Mouse (Mus musculus): Measurements from ENCODE around the gene Gm47995. TPM values are rescaled to one million over a fixed set of nuclear protein-coding genes. Genes with fewer than 3 reads are reported as not detected.
"Not testable (repeated sequence)": the region's sequence is repeated elsewhere in the genome, so short reads cannot be mapped to it uniquely, and the experiment has no call there.

The Gm47995 gene
- polyA plus RNA-seq (2015; fragmentation: Nextera tagmentation; extraction: Ambion mirVana) = not detected in 2 replicates

GRCm38 (mm10) chr1:151198120-151198519 lies at the start of gene Gm47995:
Gene Gm47995, plus strand, starts transcription at chr1:151198448.
- not testable (repeated sequence) for H3K27ac ChIP-seq; H3K4me2 ChIP-seq (replicated peaks); H3K9me3 ChIP-seq; H3K4me1 ChIP-seq (replicated peaks); ATAC-seq; H3K27me3 ChIP-seq; H3K9ac ChIP-seq (replicated peaks); H3K4me3 ChIP-seq (replicated peaks); H3K36me3 ChIP-seq
- 96% methylated on average over 4 of the region's 4 CpGs for WGBS

DNA sequence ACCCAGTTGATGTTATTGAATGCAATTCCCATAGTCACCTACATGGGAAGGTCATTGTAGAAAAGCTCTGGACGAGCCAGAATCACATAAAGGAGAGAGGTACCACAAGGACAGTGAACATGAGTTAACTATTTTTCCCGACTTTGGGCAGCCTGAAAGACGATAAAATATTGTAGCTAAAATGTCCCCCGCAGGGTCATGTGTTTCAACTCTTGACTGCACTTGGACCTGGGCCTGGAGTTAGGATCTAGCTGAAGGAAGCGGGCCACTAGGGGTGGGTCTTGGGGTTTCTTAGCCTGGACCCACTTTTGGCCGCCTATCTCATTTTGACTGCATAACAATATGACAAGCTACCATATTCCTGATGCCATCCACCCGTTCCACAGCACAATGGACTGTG lies 48.0 kb upstream of the Gm47995 start:
- Histone ChIP-seq H3K9ac (replicated peaks) (no peak overlapping the region), H3K4me3 (replicated peaks) (no peak overlapping the region), H3K27ac (no peak overlapping the region), H3K4me1 (replicated peaks) (no peaks in the 10 kb centered on the region), H3K27me3 (no peaks in the 10 kb centered on the region), H3K9me3 (no peaks in the 10 kb centered on the region), H3K36me3 (no peaks in the 10 kb centered on the region), H3K4me2 (replicated peaks) (no peak overlapping the region)
- ATAC-seq = no peak
- WGBS = 92% methylated on average over 7 of the region's 7 CpGs

GRCm38 (mm10) chr1:151151089-151151488 lies 47.2 kb upstream of the Gm47995 start:
- H3K4me1 ChIP-seq (replicated peaks) = 0 out of 2 replicates have a peak, but pooled peaks cover 2% of the 10 kb centered on the region
- H3K4me3 ChIP-seq (replicated peaks) = no peak overlapping the region
- H3K27ac ChIP-seq = no peak overlapping the region
- no peaks in the 10 kb centered on the region for H3K9me3 ChIP-seq
- ATAC-seq = no peak
- H3K27me3 ChIP-seq = no peaks in the 10 kb centered on the region
- 65% methylated on average over 2 of the region's 2 CpGs for WGBS
- H3K36me3 ChIP-seq = no peaks in the 10 kb centered on the region
- no peak overlapping the region for H3K9ac ChIP-seq (replicated peaks)
- no peak overlapping the region for H3K4me2 ChIP-seq (replicated peaks)

DNA sequence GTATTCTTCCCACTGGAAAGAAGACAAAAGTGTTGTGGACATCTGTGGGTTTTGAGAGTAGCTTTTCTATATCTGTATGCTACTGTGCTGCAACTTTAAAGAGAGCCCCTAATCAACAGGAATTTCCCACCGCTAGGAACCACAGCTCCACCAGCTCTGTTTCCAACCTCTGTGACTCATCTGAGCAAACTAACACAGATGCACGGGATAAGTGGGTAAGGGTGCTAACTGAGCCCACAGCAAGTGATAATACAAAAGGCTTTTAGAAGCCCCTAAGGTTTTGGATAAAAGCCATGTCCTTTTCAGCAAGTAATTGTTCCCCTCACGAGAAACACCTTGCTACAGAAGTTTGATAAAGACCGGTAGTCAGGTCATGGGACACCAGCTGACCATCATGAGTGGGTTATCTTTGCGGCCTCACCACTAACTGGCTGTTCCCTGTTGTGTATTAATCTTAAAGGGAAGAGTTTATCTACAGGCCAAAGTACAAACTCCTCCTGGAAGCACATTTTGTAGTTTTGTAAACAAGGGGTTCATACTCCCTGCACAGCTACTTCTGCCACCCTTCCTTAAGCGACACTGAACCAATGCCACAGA lies 45.1 kb upstream of the Gm47995 start:
- Histone ChIP-seq H3K4me3 (replicated peaks) (no peak overlapping the region), H3K4me2 (replicated peaks) (no peak overlapping the region), H3K4me1 (replicated peaks) (peaks cover 19% of the 10 kb centered on the region), H3K9me3 (no peaks in the 10 kb centered on the region), H3K27me3 (no peaks in the 10 kb centered on the region), H3K9ac (replicated peaks) (no peak overlapping the region), H3K36me3 (no peaks in the 10 kb centered on the region), H3K27ac (no peak overlapping the region)
- 85% methylated on average over 6 of the region's 6 CpGs for WGBS
- no peak for ATAC-seq

GRCm38 (mm10) chr1:151154131-151154530 lies 44.1 kb upstream of the Gm47995 start:
- 92% methylated on average over 9 of the region's 9 CpGs for WGBS
- not testable (repeated sequence) for H3K36me3 ChIP-seq; H3K27ac ChIP-seq; H3K9ac ChIP-seq (replicated peaks); H3K4me3 ChIP-seq (replicated peaks); H3K27me3 ChIP-seq; ATAC-seq; H3K9me3 ChIP-seq; H3K4me2 ChIP-seq (replicated peaks)
- H3K4me1 ChIP-seq (replicated peaks) = peaks cover 27% of the 10 kb centered on the region

DNA sequence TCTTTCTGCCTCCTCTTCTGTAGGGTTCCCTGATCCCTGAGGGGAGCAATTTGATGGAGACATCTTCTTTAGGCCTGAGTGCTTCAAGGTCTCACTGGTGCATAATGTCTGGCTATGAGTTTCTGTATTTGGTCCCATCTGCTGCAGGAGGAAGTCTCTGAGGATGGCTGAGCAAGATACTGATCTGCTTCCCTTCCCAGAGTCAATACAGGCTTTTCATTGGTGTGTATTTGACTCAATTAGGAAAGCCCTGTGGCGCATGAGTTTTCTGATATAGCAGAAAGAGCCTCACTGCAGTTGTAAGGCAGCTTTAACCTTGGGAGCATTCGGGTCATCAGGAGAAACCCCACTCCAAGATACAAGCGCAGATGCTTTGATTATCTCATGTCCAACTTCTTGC lies 42.1 kb upstream of the Gm47995 start:
- ATAC-seq = no peak

DNA sequence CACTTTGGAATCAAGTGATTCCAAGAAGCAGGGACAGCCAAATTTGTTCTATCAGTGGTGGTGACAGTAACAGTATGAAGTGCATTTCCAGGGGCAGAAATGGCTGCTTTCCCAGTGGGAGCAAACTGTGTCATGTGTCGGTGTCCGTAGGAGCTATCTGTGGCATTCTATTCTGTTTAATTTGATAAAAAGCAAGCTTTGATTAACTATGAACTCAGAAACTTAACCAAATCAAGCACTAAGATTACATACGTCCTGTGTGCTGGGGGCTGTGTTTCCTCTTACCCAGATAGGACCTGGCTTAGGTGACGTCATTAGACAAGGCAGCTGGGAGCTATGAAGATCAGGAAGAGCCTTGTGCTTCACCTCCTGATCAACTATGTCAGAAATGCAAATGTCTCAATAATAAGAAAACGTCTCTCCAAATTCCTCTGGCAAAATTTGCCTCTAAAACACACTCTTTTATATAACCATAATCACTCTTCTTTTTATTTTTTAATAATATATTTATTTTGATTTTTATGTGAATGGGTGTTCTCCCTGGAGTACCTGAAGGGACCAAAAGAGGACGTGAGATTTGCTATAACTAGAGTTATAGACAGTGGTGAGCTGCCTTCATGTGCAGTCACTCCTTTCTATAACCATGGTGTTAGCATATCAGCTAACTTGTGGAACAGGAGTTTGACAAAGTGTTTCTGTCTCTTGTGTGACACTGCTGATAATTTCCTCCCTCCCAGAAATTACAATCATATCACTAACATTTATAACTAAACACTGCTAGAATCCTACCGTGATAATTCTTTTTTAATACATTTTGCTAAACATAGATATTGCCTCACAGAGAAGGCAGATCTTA lies 41.2 kb upstream of the Gm47995 start:
- Histone ChIP-seq H3K4me2 (replicated peaks) (no peak overlapping the region), H3K4me3 (replicated peaks) (no peak overlapping the region), H3K27ac (no peak overlapping the region), H3K27me3 (no peaks in the 10 kb centered on the region), H3K36me3 (no peaks in the 10 kb centered on the region), H3K9ac (replicated peaks) (no peak overlapping the region), H3K4me1 (replicated peaks) (peaks cover 27% of the 10 kb centered on the region), H3K9me3 (no peaks in the 10 kb centered on the region)
- ATAC-seq = no peak
- WGBS = 82% methylated on average over 7 of the region's 7 CpGs

More for the DNA sequence above, 42.1 kb upstream of the Gm47995 start:
- no peaks in the 10 kb centered on the region for H3K27me3 ChIP-seq
- no peak overlapping the region for H3K4me3 ChIP-seq (replicated peaks)
- H3K4me1 ChIP-seq (replicated peaks) = peaks cover 27% of the 10 kb centered on the region
- H3K4me2 ChIP-seq (replicated peaks) = no peak overlapping the region
- H3K36me3 ChIP-seq = no peaks in the 10 kb centered on the region
- 95% methylated on average over 3 of the region's 3 CpGs for WGBS
- H3K9ac ChIP-seq (replicated peaks) = no peak overlapping the region
- H3K9me3 ChIP-seq = no peaks in the 10 kb centered on the region
- H3K27ac ChIP-seq = no peak overlapping the region

GRCm38 (mm10) chr1:151157963-151158856 lies 40.0 kb upstream of the Gm47995 start:
- no peak overlapping the region for H3K27ac ChIP-seq
- peak; percentile 86 for ATAC-seq
- H3K36me3 ChIP-seq = no peaks in the 10 kb centered on the region
- H3K4me3 ChIP-seq (replicated peaks) = no peak overlapping the region
- no peaks in the 10 kb centered on the region for H3K27me3 ChIP-seq
- 36% methylated on average over 9 of the region's 9 CpGs for WGBS
- H3K9ac ChIP-seq (replicated peaks) = no peak overlapping the region
- no peaks in the 10 kb centered on the region for H3K9me3 ChIP-seq
- H3K4me1 ChIP-seq (replicated peaks) = peaks cover 27% of the 10 kb centered on the region
- no peak overlapping the region for H3K4me2 ChIP-seq (replicated peaks)

DNA sequence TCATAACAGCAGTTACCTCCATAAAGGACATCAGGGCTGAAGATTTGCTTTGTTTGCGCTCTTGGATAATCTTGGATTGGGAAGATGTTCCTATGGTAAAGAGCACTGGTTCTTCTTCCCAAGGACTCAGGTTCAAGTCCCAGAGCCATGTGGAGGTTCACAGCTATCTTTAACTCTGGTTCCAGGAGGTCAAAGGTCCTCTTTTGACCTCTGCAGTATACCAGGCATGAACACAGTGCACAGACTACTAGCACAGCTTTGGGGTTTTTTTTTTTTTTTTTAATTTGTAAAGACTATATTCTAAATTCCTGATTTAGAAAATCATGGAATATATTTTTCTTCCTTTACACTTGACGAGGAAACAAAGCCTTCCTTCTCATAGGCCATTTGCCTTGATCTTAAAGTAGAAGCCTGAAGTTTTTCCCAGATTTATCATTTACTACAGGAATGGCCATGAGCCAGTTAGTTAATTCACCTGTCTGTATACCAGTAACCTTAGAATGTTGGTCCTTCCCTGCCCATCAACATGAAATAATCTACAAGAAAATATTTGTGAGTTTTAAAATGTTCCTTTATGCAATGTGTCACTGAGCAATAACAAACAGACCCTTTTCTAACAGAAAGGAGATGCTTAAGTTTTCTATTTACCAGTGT lies 39.3 kb upstream of the Gm47995 start:
- Histone ChIP-seq H3K9ac (replicated peaks) (no peak overlapping the region), H3K27me3 (no peaks in the 10 kb centered on the region), H3K4me3 (replicated peaks) (no peak overlapping the region), H3K4me1 (replicated peaks) (peaks cover 27% of the 10 kb centered on the region), H3K4me2 (replicated peaks) (no peak overlapping the region), H3K27ac (no peak overlapping the region), H3K9me3 (no peaks in the 10 kb centered on the region), H3K36me3 (no peaks in the 10 kb centered on the region)
- ATAC-seq = no peak
- WGBS = 87% methylated on average over 2 of the region's 2 CpGs

DNA sequence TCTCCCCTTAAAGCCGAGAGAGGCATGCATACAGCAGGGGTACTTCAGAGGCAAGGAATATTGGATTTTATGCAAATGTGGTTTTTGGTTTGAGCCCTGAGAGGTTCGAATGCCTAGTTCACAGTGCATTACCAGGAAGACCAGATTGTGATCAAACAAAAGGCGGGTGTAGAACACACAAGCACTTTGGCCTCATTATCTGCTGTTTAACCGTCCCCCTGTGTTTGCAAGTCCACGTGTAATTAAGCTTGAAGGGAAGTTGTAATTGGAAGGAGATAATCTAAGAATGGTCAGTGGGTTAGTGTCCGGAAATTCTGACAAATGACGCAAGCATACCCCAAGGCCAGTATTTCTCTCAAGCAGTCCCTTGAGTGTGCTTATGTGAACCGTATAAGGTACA lies 32.2 kb upstream of the Gm47995 start:
- whole genome bisulfite sequencing = 26% methylated on average over 8 of the region's 8 CpGs
- Histone ChIP-seq H3K9ac (replicated peaks) (no peak overlapping the region), H3K4me1 (replicated peaks) (peaks cover 24% of the 10 kb centered on the region), H3K4me3 (replicated peaks) (no peak overlapping the region), H3K36me3 (no peaks in the 10 kb centered on the region), H3K27ac (no peak overlapping the region), H3K4me2 (replicated peaks) (no peak overlapping the region), H3K9me3 (no peaks in the 10 kb centered on the region), H3K27me3 (no peaks in the 10 kb centered on the region)
- ATAC-seq = no peak

- Histone ChIP-seq H3K27me3 (no peaks in the 10 kb centered on the region), H3K9ac (replicated peaks) (no peak overlapping the region), H3K4me1 (replicated peaks) (peaks cover 24% of the 10 kb centered on the region), H3K4me3 (replicated peaks) (no peak overlapping the region), H3K27ac (0 out of 2 replicates have a peak overlapping the region, but pooled peaks have one; percentile 21), H3K9me3 (no peaks in the 10 kb centered on the region), H3K4me2 (replicated peaks) (no peak overlapping the region), H3K36me3 (no peaks in the 10 kb centered on the region)
- ATAC-seq = peak; percentile 87
- 8% methylated on average over 12 of the region's 12 CpGs for WGBS
Measured at GRCm38 (mm10) chr1:151167297-151168047, 30.8 kb upstream of the Gm47995 start.
